Comparison of ENCODE assay signal across 30 mouse cellular contexts in the genomic region with DNA sequence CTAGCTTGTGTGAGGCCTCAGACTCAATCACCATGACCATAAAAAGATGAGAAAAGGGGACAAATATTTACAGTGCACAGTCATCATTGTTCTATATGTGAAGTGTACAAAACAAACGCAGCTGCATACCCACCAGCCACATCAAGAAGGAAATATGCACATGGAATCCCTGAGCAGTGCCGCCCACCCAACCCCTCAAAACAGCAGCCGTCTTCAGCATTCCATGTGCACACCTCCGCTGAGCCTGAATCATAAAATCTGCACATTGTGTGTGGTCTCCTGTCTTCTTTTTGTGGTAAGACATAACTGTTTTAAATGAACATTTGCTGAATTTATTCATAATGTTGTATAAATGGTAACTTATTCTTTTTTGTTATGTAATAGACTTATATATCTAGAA.
A peak's percentile ranks its signal among the peaks of the same experiment; 100 is the strongest.
DNase-seq lines count a peak whose midpoint lies in the region; ATAC-seq and TF ChIP-seq lines count a peak whose summit lies in the region.
"Had no signal": no experiment of that assay in that cellular context is flagged by ENCODE, and none has a peak within 500 bp of the region (broad histone marks: within the 10 kb centered on the region; RNA-seq: fewer than 3 reads in every experiment).

No protein-coding gene starts in this region.

- TF ChIP-seq CTCF in thymus, adult 2 months (IDR thresholded peaks at IDR 0.05; ENCODE audit: borderline replicate concordance, control insufficient read depth, extremely low read depth, insufficient read depth, low read length, poor library complexity), result no peak

- H3K4me3 ChIP-seq in liver, embryonic 12.5 days, result no peak overlapping the region
- no peak overlapping the region for H3K4me3 ChIP-seq in thymus, adult 2 months (ENCODE audit: control insufficient read depth, insufficient read depth, low read length)
- H3K4me3 ChIP-seq: erythroblast, embryonic 14.5 days; hindbrain, embryonic 10.5 days; hindbrain, embryonic 15.5 days; layer of hippocampus, adult 2 months; liver, embryonic 15.5 days; midbrain, embryonic 10.5 days had no signal

- no peak overlapping the region for H3K9ac ChIP-seq in liver, embryonic 12.5 days
- H3K9ac ChIP-seq: hindbrain, embryonic 15.5 days; liver, embryonic 15.5 days; lung, embryonic 14.5 days had no signal

- no peak overlapping the region for H3K27ac ChIP-seq in liver, embryonic 12.5 days
- no peak overlapping the region for H3K27ac ChIP-seq in thymus, adult 2 months (ENCODE audit: control insufficient read depth, insufficient read depth, low read length)
- H3K27ac ChIP-seq: hindbrain, embryonic 10.5 days; hindbrain, embryonic 15.5 days; layer of hippocampus, adult 2 months; liver, embryonic 15.5 days; midbrain, embryonic 10.5 days had no signal

- no peaks in the 10 kb centered on the region for H3K36me3 ChIP-seq in liver, embryonic 12.5 days
- no peaks in the 10 kb centered on the region for H3K36me3 ChIP-seq in thymus, adult 2 months (ENCODE audit: control insufficient read depth, insufficient read depth, low read length)
- H3K36me3 ChIP-seq: hindbrain, embryonic 10.5 days; hindbrain, embryonic 15.5 days; liver, embryonic 15.5 days; midbrain, embryonic 10.5 days had no signal

- no peaks in the 10 kb centered on the region for H3K4me1 ChIP-seq in liver, embryonic 12.5 days
- H3K4me1 ChIP-seq in thymus, adult 2 months (replicated peaks; ENCODE audit: control insufficient read depth, insufficient read depth, low read length), result no peaks in the 10 kb centered on the region
- H3K4me1 ChIP-seq: liver, embryonic 15.5 days had no signal

- DNase-seq in left cerebral cortex, adult 11 months (ENCODE audit: low spot score), result peak; percentile 37
- DNase-seq in left cerebral cortex, postnatal 4 days, result no peak
- DNase-seq in frontal cortex, postnatal 36 days (ENCODE audit: low spot score in 2 of 2), result peak; percentile 46 to 76
- peak; percentile 53 to 62 for DNase-seq in left cerebral cortex, postnatal 36 days (ENCODE audit: low spot score in 2 of 2)
- peak; percentile 67 to 72 for DNase-seq in right cerebral cortex, postnatal 36 days (ENCODE audit: low spot score in 2 of 2)
- no peak for DNase-seq in thymus, adult 2 months
- DNase-seq: adrenal gland, postnatal 14 days; cerebellum, adult 18-20 months; cerebellum, postnatal 14 days; gastrocnemius, postnatal 36 days; heart, adult 18-20 months; heart, postnatal 14 days; kidney, adult 2 months; kidney, postnatal 36 days; liver; lung, embryonic 14.5 days; lung, postnatal 14 days; thymus, postnatal 14 days had no signal

- H3K4me2 ChIP-seq in liver, embryonic 12.5 days, result no peak overlapping the region
- H3K4me2 ChIP-seq: hindbrain, embryonic 15.5 days; liver, embryonic 15.5 days; lung, embryonic 14.5 days had no signal

- WGBS in liver, embryonic 12.5 days (ENCODE audit: insufficient replicate concordance), result 76% methylated on average over 4 of the region's 4 CpGs
- WGBS in thymus, adult 2 months, result 91% methylated on average over 4 of the region's 4 CpGs

- intact Hi-C loops in left cerebral cortex, postnatal 4 days (cut with DNase I), result no loop called here
- intact Hi-C loops in left cerebral cortex, postnatal 36 days (cut with DNase I), result no loop called here

- ATAC-seq in liver, embryonic 12.5 days, result no peak
- ATAC-seq in megakaryocyte-erythroid progenitor cell, adult 5-6 weeks (replicated peaks; ENCODE audit: low FRiP score, low TSS enrichment, poor library complexity, severe bottlenecking), result no peak
- ATAC-seq: forebrain, embryonic 16.5 days; inflammation-experienced regulatory T-cells, adult 6 months; midbrain, embryonic 16.5 days; Patski had no signal

- H3K27me3 ChIP-seq in liver, embryonic 12.5 days (replicated peaks), result no peaks in the 10 kb centered on the region
- no peaks in the 10 kb centered on the region for H3K27me3 ChIP-seq in thymus, adult 2 months (ENCODE audit: control insufficient read depth, insufficient read depth, low read length)
- H3K27me3 ChIP-seq: hindbrain, embryonic 15.5 days; liver, embryonic 15.5 days had no signal

- TF ChIP-seq POLR2A in thymus, adult 2 months (IDR thresholded peaks at IDR 0.05; ENCODE audit: control insufficient read depth, extremely low read depth, insufficient read depth, low read length, poor library complexity), result no peak

- no peaks in the 10 kb centered on the region for H3K9me3 ChIP-seq in liver, embryonic 12.5 days (replicated peaks)
- H3K9me3 ChIP-seq: hindbrain, embryonic 10.5 days; hindbrain, embryonic 15.5 days; liver, embryonic 15.5 days; midbrain, embryonic 10.5 days had no signal

Comparison
In these comparisons a context has a peak if more than half of its experiments do, and no peak if none do; other contexts are left out.
1. DNase-seq: peak in left cerebral cortex, adult 11 months (single experiment), frontal cortex, postnatal 36 days (2 of 2), left cerebral cortex, postnatal 36 days (2 of 2) and right cerebral cortex, postnatal 36 days (2 of 2); none in left cerebral cortex, postnatal 4 days (single experiment) and thymus, adult 2 months (single experiment).